Mouse (Mus musculus) cortical plate, adult 2 months (tissue): ENCODE results near the gene Gm49378.

Experiments used
- CTCF ChIP-seq: fragments of 200-500 bp; IDR thresholded peaks from 2 replicates; pipeline ENCODE4 v1.5.1; 2011; ENCODE audit warnings: mild to moderate bottlenecking, control low read depth, low read length; ENCODE audit not compliant: insufficient read depth; ENCODE audit errors: extremely low read depth
- POLR2A ChIP-seq: fragments of 200-500 bp; IDR thresholded peaks from 2 replicates; pipeline ENCODE4 v1.6.1; 2011; ENCODE audit warnings: mild to moderate bottlenecking, low read length, control low read depth; ENCODE audit not compliant: insufficient read depth; ENCODE audit errors: extremely low read depth

GRCm38 (mm10) chr14:55640816-55641215, 3.1 kb upstream of the Gm49378 start:
- TF ChIP-seq CTCF (no peak), POLR2A (no peak)
